Mouse (Mus musculus): ENCODE results near the gene Plpp7.

Plpp7 gene

DNA sequence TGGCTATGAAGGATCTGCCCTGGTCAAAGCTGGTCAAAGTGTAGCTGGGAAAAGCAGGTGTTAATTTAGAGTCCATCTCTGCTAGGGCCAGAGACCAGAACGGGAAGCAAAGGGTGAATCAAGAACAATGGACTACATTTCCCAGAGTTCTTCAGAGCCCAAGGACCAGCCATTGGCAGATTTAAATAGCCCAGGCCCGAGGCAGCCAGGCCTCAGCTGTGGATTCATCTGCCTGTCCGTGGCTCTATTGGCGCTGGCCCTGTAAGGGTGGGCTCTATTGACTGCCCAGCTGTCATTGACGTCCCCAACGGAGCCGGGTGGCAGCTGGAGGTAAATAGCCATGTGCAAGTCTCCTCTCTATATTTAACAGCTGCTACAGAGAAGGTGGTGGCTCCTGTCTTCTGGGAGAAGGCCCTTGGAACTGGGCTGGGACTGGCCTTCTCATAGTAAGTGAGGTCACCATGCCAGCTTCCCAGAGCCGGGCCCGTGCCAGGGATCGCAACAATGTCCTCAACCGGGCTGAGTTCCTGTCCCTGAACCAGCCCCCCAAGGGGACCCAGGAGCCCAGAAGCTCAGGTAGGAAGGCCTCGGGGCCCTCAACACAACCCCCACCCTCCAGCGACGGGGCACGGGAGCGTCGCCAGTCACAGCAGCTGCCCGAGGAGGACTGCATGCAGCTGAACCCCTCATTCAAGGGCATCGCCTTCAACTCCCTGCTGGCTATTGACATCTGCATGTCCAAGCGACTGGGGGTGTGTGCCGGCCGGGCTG is at the start of gene Plpp7:
TSS of gene Plpp7 (plus strand) at position 178 of the 771 bp plus-strand sequence.
- peak; percentile 79 for DNase-seq

DNA sequence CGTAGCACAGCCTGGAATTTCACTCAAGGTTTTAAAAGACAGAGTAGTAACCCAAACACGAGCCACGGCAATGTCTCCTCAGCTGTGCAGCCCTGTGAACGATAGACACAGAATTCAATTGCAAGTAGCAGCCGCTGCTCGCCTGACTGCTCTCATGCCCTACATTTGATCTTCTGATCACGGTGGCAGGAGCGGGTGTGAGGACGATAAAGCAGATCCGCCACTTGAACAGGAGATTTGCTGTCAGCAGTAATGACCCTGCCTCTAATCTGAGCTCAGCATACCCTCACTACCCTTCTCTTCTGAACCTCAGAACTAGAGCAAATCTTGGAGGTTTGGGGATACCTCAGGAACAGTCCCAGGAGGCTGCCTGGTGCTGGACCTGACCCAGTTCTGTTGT is 49.3 kb upstream of the Plpp7 start:
- DNase-seq: no peak

DNA sequence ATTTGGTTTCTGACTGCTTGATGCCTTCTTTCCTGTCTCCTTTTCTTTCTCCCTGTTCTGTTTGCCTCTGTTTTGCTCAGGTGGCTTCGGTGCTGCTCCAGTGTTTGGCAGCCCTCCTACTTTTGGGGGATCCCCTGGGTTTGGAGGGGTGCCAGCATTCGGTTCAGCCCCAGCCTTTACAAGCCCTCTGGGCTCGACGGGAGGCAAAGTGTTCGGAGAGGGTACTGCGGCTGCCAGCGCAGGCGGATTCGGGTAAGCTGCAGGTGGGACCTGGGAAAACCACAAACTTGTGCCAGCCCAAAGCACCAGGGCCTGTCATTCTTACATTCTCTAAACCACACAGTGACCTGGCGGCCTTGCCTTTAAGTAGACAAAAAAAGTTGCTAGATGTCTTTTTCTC is 48.0 kb upstream of the Plpp7 start:
- DNase-seq: no peak

DNA sequence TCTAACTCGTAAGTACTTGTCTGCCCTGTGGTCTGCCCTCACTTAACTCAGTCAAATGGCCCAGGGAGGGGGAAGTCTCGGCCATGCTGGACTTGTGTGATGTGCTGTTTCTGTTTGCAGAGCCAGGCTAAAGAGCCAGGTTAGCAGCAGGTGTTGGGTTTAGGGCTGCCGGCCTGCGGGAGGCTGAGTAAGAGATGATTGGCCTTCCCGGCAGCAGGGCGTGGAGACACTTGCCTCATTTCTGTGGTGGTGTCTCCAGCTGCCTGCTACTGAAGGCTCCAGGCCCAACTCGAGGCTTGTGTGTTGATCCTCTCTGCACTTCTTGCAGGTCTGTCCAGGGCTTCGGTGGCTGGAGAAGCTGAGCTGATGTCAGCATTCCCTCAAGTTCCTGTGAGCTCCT is 43.5 kb upstream of the Plpp7 start:
- DNase-seq: no peak

DNA sequence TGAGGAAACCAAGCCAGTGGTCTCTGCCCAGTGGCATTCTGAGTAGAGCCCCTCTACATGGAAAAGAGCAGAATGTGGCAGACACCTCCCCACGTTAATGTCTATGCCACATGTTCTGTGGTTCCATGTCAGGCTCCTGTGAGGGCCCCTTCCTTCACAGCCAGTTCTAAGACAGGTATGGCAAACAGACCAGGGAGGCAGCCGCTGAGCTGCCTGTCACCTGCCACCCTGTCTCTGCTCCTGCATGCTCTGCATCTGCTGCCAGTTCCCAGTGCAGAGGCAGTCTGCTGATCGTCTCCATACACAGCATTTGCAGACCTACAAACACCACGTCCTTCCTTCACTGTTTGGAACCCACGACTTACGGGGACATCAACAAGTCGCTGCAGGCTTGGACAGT is 42.9 kb upstream of the Plpp7 start:
- DNase-seq: no peak

DNA sequence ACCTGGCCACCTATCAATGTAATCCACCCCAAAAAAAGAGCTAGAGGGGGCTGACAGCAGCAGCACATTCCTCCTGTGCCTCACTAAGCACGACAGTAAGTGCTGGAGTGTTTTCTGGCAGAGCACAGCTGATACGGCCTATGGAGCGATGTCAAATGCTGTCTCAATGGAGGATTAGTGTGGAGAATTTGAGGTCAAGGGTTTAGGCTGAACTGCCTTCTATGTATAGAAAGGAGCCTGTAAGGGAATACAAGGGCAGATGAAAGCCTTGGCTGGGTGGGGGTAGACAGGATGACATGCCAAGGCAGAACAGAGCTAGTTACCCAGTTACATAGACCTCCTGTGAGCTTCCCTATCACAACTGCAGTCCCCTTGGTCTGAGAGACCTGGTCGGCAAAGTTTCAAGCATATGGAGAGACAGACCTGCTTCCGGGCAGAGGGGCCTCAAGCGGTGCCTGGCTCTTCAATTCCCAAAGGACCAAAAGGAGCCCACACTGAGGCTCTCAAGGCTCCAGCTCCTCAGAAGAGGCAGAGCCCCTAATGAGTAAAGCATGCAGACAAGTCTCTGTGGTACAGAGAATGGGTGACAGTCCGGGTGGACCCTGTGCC is 39.9 kb upstream of the Plpp7 start:
- DNase-seq: peak; percentile 41

DNA sequence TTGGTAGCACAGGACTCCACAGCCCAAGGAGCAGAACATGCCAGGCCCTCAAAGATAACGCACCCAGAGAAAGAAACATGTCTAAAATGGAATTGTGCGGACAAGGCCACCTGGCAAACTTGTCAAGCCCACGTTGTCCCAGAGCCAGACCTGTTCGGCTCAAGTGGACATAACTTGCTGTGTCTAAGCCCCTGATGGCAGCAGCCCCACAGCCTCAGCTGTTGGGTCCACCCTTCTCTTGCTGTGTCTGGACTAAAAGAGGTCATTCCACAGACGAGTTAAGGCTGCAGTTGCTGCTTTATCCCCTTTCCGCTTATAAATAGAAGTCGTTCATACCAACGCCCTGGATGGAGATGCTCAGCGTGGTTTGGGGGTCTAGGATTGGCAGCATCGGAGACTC is 38.8 kb upstream of the Plpp7 start:
- DNase-seq: no peak

DNA sequence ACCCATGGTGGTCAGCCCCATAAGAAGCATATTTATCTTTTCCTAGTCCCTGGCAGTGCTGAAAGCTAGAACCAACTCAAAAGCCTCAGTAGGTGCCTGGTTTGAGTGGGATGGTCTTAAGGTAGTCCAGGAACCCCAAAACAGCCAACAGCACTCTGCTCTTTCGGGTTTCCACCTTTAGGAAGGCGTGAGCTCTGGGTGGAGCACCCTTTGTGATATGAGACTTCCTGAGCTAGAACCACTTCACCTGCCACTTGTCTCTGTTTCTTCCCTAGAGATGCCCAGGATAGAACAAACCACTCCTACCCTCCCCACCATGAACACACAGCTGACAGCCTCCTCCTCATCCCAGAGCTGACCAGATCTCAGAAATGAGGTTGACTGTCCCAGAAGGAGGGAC is 38.0 kb upstream of the Plpp7 start:
- no peak for DNase-seq

DNA sequence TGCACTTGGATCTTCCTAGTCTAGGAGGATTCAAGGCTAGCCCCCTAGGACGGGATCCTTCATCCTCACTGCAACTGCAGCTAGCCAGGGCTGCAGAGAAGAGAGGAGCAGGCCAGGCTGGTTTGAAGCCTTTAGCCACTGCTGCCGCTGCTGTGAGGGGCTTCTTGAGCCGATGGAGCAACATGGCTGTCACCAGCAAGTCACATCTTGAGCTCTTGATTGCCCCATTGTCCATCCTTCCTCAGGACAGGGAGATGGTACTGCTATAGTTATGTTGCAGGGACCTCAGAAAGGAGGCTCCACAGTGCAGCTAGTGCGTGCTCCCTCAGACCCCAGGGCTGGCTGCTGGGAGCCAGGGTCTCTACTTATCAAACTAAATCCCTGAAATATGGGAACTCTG is 37.5 kb upstream of the Plpp7 start:
- no peak for DNase-seq

DNA sequence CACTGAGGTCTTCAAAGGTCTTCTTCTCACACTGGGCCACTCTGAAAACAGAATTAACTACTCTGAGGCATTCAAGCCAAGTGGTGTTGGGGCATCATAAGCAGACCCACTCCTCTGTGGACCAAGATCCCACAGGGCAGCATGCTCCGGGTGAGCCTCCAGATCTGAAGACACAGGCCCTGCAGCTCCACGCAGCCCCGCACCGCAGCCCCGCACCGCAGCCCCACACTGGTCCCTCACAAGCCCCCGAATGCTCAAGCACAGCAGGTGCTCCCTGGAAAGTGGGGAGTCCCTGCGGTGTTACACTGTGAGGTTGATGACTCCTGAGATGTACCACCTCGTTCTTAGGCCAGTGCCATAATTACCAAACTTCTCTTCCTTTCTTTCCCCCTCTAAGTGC is 37.1 kb upstream of the Plpp7 start:
- DNase-seq: no peak

DNA sequence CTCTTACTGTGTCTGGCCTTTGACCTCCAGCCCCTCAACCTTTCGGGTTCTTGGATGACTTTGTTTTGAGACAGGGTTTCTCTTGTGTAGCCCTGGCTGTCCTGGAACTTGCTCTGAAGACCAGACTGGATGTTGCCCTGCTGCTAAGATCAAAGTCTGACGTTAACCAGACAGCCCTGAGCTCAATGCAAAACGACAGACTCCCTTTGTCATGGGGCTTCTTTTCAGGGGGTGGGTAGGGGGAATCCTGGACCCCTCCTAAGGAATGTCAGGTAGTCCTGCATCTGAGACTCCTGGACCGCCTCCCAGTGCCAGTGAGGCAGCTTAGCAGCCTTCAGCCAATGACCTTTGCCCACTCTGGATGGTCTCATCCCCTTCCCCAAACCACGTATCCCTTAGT is 36.6 kb upstream of the Plpp7 start:
- DNase-seq: no peak

DNA sequence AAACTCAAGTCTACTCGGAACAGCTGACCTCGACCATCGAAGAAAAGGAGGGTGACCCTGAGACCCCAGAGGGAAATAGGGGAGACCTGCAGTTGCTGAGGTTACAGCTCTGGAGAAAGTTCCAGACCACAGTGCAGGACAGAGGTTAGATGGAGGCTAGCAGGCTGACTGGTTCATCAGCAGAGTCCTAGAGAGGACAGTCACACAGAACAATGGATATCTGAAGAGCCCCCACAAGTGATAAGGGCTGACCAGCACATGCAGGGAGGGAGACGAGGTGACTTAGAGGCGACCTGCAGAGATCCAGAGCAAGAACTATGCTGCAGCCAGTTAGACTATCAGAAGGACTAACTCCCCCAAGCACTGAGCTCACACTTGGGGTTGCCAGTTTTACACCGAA is 35.7 kb upstream of the Plpp7 start:
- no peak for DNase-seq

DNA sequence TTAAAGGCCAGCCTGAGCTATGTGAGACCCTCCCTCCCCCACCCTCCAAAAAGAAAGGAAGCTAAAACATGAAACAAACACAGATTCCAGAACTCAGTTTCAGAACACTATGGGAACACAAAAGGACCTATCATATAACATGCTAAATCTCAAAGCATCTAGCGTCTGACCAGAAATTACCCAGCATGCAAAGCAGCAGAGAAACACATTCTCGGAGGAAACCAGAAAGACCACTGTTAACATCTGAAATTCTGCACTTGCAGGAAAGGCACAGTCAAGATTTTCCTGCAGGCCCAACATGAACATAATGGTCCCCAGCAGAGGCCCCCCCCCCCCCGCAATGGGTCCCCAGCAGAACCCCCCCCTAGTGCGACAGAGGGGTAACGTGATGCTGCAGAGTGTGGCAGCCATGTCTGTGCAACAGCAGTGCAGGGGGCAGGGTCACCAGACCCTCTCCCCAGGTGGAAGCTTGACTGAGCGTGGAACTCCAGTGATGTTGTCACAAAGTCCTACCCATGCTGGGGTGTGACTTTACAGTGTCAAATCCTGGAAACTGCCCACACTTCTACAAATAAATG is 35.0 kb upstream of the Plpp7 start:
- DNase-seq: no peak

DNA sequence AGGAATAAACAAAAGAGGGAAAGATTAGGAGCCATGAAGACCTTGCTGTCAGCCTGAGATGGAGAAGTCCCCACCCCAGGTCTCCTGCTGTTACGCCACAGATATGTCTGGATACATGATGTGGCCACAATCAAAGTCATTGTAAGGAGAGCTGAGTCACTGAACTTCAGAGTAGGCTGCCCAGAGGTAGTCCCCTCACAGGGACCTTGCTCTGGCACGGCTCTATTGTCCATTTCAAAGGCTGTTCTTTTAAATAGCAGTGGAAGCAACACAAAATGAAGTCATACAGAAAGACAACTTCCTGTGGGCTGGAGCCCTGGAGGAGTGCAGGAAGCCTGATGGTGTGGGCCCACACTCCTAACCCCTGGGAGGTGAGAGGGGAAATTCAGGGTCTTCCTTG is 34.1 kb upstream of the Plpp7 start:
- DNase-seq: no peak

DNA sequence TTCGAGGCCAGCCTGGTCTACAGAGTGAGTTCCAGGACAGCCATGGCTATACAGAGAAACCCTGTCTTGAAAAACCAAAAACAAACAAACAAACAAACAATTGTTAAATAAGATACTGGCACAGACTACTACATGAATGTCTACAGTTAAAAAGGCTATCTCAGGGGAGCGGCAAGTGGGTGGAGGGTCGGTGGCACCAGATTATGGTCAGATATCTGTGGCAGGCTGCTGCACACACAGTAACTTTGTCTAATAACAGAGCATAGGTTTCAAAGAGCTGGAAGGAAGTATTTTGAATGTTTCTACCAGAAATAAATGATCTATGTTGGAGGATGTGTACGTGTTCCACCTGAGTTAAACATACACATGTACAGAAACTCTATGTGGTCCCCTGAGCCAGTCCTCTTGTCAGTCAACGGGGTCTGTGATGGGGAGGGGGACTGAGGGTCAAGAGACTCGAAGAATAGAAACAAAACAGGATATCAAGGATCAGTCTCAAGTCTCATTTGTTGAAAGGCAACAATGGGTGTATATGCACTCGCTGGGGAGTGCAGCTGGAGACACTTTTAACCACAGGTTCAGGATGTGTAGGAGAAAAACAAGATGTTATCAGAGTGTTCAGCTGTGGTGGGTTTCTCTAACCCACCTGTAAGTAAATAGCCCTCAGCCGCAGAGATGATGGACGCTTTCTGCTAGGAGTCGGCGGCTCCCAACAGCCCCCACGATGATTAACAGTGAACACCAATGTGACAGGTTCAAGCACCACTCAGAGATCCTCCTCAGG is 33.4 kb upstream of the Plpp7 start:
- no peak for DNase-seq

DNA sequence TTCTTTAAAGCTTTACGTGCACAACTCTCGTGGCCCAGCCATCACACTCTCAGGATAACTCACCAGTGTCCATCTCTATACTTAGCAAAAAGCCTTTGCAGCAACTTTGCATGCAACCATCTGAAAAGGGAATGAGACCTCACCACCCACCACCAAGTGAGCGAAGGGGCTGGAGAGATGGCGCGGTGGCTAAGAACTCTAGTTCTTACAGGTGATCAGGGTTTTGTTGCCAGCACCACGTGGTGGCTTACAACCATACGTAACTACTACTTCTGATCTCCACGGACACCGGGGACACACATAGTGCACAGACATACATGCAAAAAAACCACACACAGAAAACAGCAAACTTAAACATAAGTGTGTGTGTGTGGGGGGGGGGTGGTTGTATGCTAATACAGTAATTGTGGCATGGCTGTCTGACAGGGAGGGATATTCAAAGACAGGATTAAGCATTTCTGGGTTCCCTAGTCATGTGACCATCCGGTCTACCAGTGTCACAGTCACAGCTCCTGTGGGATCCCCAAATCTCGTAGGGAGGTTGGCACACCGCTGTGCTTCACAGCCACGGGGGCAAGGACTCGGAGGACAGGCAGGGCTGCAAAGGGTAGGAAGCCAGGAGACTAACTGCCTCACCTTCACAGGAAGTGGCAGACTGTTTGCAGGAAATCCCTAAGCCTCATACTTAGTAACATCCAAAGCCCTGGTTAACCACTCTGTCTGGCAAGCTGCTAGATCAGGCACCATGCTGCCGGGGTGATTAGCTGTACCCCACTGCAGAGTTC is 32.5 kb upstream of the Plpp7 start:
- DNase-seq: no peak

DNA sequence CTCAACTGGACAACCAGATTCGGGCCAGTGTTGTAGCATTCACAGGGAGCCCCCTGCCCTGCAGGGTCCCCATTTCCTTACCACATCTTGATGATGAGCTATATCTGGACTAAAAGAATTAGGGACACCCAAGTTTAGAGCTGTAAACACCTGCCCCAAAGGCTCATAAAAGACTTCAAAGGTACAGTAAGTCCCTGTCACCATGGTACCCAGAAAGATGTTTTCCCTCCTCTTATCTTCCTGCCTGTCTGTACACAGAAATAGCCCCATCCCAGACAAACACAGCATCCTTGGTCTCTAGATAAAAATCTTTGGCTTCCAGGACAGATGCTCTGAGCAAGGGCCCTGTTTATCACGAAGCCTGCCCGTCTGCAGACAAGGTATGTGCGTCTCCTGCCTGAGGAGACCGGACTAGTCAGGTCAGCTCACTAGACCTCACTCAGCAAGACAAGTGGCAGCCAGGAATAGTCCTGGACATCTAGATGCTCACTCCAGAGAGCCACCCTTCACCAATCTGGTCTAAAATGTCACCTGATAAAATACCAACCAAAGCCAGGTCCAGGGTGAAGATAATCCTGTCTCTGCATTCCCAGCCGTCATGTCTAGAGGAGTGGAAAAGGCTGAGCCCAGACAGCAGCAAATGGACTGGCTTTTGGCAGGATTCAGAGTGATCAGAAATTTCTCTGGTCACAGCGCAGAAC is 31.7 kb upstream of the Plpp7 start:
- no peak for DNase-seq

DNA sequence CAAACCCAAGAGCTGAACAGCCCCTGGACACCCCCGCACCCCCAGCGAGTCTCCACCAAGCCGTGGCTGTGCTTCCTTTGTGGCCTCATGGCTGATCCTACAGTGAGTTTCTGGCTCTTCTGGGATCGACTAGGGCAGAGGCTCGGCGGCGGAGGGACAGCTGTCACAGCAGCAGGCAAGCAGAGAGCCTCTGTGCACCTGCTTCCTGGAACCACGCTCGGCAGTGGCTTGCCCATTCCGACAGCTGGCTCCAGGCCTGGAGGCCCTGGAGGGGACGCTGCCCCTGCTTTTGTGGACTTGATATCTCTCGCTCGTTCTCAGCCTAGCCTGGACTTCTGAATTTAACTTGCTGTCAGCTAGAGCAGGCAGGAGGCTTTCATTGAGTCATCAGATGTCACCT is 30.4 kb upstream of the Plpp7 start:
- no peak for DNase-seq

DNA sequence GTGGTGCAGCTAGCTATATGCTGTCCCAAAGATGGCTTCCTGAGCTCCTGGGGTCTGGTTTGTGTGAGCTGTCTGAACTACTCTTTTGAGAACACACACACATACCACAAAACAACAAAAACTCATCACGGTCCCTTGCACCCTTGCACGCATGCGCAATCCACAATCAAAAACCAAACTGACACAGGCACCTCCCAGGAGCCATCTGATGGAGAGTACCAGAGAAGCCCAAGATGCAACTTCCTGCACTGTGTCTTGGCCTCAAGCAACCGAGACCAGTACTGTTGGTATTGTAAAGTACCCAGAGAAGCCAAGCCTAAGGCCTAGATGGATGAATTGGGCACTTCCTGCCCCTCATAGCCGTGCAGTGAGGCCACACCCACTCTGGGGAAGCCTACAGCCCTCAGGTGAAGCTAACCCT is 29.9 kb upstream of the Plpp7 start:
- DNase-seq: no peak

DNA sequence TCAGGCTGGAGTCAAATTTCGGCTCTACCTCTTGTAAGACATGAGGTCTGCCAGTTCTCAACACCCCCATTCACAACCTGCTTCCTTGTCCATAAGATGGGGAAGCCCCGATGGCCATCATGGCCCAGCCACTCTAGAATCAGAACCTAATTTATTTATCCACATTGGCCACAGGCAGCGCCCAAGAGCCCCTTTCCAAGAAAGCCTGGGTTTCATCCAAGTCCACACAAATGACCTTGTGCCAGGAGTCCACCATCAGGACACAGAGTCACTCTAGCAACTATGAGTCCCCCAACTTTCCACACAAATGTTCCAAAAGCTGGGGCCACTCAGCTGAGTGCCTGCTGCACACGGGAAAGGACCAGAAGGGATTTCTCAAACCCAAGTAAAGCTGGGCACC is 29.3 kb upstream of the Plpp7 start:
- DNase-seq: no peak

DNA sequence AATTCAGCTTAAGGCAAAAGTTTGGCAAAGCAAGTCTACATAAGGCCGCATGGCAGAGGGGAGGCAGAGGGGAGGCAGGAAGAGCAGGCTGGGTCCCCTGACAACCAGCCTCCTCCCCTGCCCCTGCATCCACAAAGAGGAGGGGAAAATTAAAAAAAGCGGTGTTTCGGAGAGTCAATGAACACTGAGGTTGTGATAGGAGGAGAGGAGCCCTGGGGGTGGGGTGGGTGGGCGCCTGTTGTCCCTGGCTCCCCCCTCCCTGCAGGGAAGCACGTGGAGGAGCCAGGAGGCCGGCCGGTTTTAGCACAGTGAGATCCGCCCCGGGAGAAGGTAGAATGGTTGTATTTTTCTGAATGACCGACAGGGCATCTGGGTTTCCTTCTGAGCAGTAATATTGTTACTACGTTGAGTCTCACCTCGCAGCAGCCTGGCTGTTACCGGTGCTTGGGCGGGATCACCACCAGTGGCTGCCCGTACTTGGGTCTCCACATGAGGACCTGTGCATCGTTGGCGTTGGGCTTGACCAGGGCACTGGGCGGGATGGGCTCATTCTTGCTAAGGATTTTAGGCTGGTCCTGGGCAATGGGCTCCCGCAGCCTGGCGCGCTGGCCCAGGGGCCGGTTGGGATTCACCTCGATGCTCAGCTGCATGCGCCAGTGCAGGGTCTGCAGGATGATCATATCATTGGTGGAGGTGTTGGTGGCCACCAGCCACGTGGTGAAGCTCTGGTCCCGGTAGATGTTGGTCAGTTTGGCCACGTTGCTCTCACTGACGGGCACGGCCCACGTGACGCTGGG is 26.3 kb upstream of the Plpp7 start:
- peak; percentile 39 for DNase-seq
